ENCODE assay signal across 8 mouse cellular contexts in genomic region chr11:102028087-102028816, GRCm38 (mm10). TPM values are rescaled to one million over a fixed set of nuclear protein-coding genes. Genes with fewer than 3 reads are reported as not detected.
DNase-seq lines count a peak whose midpoint lies in the region; ATAC-seq lines count a peak whose summit lies in the region.

Gene Mpp3 (minus strand): TSS chr11:102028461.

- no peak for DNase-seq in heart, postnatal 4 days
- no peak for DNase-seq in adrenal gland, postnatal 10 days
- DNase-seq in gastrocnemius, postnatal 10 days, result no peak
- no peak for DNase-seq in limb, embryonic 11.5 days (ENCODE audit: low spot score)
- DNase-seq in urinary bladder, postnatal 10 days (ENCODE audit: low spot score), result no peak
- DNase-seq in ovary, postnatal 14 days (ENCODE audit: low spot score), result no peak
- no peak for DNase-seq in urinary bladder, adult 18-20 months (ENCODE audit: low spot score in 2 of 2)

- H3K27ac ChIP-seq in heart, embryonic 11.5 days (ENCODE audit: low read depth, low read length), result no peak within 1 kb of the TSS
- H3K27ac ChIP-seq in limb, embryonic 11.5 days (replicated peaks; ENCODE audit: low read depth, low read length), result no peak within 1 kb of the TSS

- H3K36me3 ChIP-seq in heart, embryonic 11.5 days (ENCODE audit: control insufficient read depth, insufficient read depth, low read length), result no peaks in the 10 kb centered on the region
- H3K36me3 ChIP-seq in limb, embryonic 11.5 days (ENCODE audit: control insufficient read depth, insufficient read depth, low read length), result no peaks in the 10 kb centered on the region

- peak within 1 kb of the TSS; percentile 79; the same call in 1 of the 2 replicates for H3K9ac ChIP-seq in heart, embryonic 11.5 days (ENCODE audit: low read depth, low read length)
- no peak within 1 kb of the TSS for H3K9ac ChIP-seq in limb, embryonic 11.5 days (ENCODE audit: low read length)

- H3K27me3 ChIP-seq in heart, embryonic 11.5 days (ENCODE audit: control insufficient read depth, insufficient read depth, low read length), result peaks cover 15% of the 10 kb centered on the region
- H3K27me3 ChIP-seq in limb, embryonic 11.5 days (ENCODE audit: control insufficient read depth, insufficient read depth, low read length), result no peaks in the 10 kb centered on the region

- peak within 1 kb of the TSS; percentile 92 for H3K4me2 ChIP-seq in heart, embryonic 11.5 days
- H3K4me2 ChIP-seq in limb, embryonic 11.5 days (ENCODE audit: low read depth, severe bottlenecking), result peak within 1 kb of the TSS; percentile 82

- H3K9me3 ChIP-seq in heart, embryonic 11.5 days (replicated peaks; ENCODE audit: control insufficient read depth, low read length), result no peaks in the 10 kb centered on the region
- no peaks in the 10 kb centered on the region for H3K9me3 ChIP-seq in limb, embryonic 11.5 days (ENCODE audit: control insufficient read depth, low read length)

- H3K4me3 ChIP-seq in heart, embryonic 11.5 days (ENCODE audit: low read depth, low read length), result peak within 1 kb of the TSS; percentile 67
- peak within 1 kb of the TSS; percentile 78; the same call in 1 of the 2 replicates for H3K4me3 ChIP-seq in limb, embryonic 11.5 days (ENCODE audit: low read depth, low read length)

- ATAC-seq in heart, embryonic 11.5 days (replicated peaks; ENCODE audit: insufficient number of reproducible peaks, low FRiP score, low TSS enrichment), result no peak
- ATAC-seq in limb, embryonic 11.5 days (ENCODE audit: insufficient number of reproducible peaks, low FRiP score, low TSS enrichment, low read depth), result no peak

- 68% methylated on average over 6 of the region's 6 CpGs for WGBS in heart, embryonic 11.5 days (ENCODE audit: insufficient replicate concordance)
- 75% methylated on average over 6 of the region's 6 CpGs for WGBS in limb, embryonic 11.5 days

- H3K4me1 ChIP-seq in heart, embryonic 11.5 days (ENCODE audit: control insufficient read depth, insufficient read depth, low read length), result peaks cover 14% of the 10 kb centered on the region
- peaks cover 13% of the 10 kb centered on the region for H3K4me1 ChIP-seq in limb, embryonic 11.5 days (ENCODE audit: control insufficient read depth, insufficient read depth, low read length)

RNA-seq across cellular contexts. Expression of gene Mpp3, which starts in this region (rescaled TPM):
- polyA plus RNA-seq in heart, embryonic 11.5 days (2014; fragmentation: Nextera tagmentation; extraction: Ambion mirVana), result 2.7 and 3.4 TPM in 2 replicates
- 1 to 10 TPM; 6.2 to 7.4 TPM for total RNA-seq in heart, postnatal 4 days (2021)
- total RNA-seq in adrenal gland, postnatal 10 days (2021), result 10 to 100 TPM; 11.8 to 16.0 TPM
- total RNA-seq in gastrocnemius, postnatal 10 days (2021), result 10 to 100 TPM; 76.8 to 83.7 TPM
- 11.3 and 12.7 TPM in 2 replicates for polyA plus RNA-seq in limb, embryonic 11.5 days (2014; fragmentation: Nextera tagmentation; extraction: Ambion mirVana)

Comparison
In these comparisons a context has a peak if more than half of its experiments do, and no peak if none do; other contexts are left out.
1. RNA of gene Mpp3 (total RNA-seq): 76.8 to 83.7 TPM in gastrocnemius, postnatal 10 days; 11.8 to 16.0 TPM in adrenal gland, postnatal 10 days and 6.2 to 7.4 TPM in heart, postnatal 4 days; every median in the first group is over 4 times any median in the second.